Mouse (Mus musculus): ENCODE results near the gene Mbd6. TPM values are rescaled to one million over a fixed set of nuclear protein-coding genes. Genes with fewer than 3 reads are reported as not detected.
"Not testable (repeated sequence)": the region's sequence is repeated elsewhere in the genome, so short reads cannot be mapped to it uniquely, and the experiment has no call there.

Mbd6 gene
- polyA plus RNA-seq, 1 experiment from 2014 or later = 12.6 TPM

GRCm38 (mm10) chr10:127310523-127311475 is 22.0 kb upstream of the Mbd6 start:
- peak; percentile 47 for ATAC-seq
- no peaks in the 10 kb centered on the region for H3K27me3 ChIP-seq (ENCODE audit: control insufficient read depth, insufficient read depth, low read depth, low read length)
- H3K4me2 ChIP-seq (ENCODE audit: low read length) = peak overlapping the region; percentile 76
- peak overlapping the region; percentile 44 for H3K27ac ChIP-seq (ENCODE audit: low read length)
- peaks cover 13% of the 10 kb centered on the region for H3K4me1 ChIP-seq (ENCODE audit: control insufficient read depth, insufficient read depth, low read length)
- no peaks in the 10 kb centered on the region for H3K9me3 ChIP-seq (replicated peaks; ENCODE audit: control insufficient read depth, low read length, poor library complexity, severe bottlenecking)
- peak overlapping the region; percentile 69 for H3K9ac ChIP-seq (ENCODE audit: low read depth, low read length)
- H3K36me3 ChIP-seq (ENCODE audit: control insufficient read depth, insufficient read depth, low read length) = peaks cover 24% of the 10 kb centered on the region
- WGBS = 39% methylated on average over 23 of the region's 23 CpGs
- peak overlapping the region; percentile 52 for H3K4me3 ChIP-seq (ENCODE audit: low read depth, low read length)

- H3K4me3 ChIP-seq (ENCODE audit: low read depth, low read length); H3K9ac ChIP-seq (ENCODE audit: low read depth, low read length); H3K27ac ChIP-seq (ENCODE audit: low read length); H3K4me2 ChIP-seq (ENCODE audit: low read length); H3K9me3 ChIP-seq (replicated peaks; ENCODE audit: control insufficient read depth, low read length, poor library complexity, severe bottlenecking); ATAC-seq; H3K27me3 ChIP-seq (ENCODE audit: control insufficient read depth, insufficient read depth, low read depth, low read length): not testable (repeated sequence)
- WGBS = 83% methylated on average over 3 of the region's 3 CpGs
- Histone ChIP-seq H3K36me3 (ENCODE audit: control insufficient read depth, insufficient read depth, low read length) (peaks cover 32% of the 10 kb centered on the region), H3K4me1 (ENCODE audit: control insufficient read depth, insufficient read depth, low read length) (peaks cover 13% of the 10 kb centered on the region)
Observed at GRCm38 (mm10) chr10:127309167-127309566, 20.3 kb upstream of the Mbd6 start.

DNA sequence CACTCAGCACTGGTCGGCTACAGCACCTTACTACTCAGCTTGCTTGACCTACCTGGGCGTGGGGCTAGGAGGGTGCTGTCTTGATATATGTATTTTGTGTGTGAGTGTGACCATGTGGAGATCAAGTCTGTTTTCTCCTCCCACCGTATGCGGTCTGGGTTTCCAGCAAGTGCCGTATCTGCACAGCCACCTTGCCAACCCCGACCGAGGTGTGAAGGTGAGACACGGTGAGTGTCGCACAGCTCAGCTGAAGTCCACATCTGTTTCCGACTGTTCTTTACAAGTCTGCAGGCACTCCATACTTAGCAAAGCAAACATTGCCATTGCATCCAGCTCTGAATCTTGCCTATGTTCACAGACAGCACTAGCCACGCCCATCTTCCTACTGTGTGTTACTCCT is 14.3 kb upstream of the Mbd6 start:
- 95% methylated on average over 11 of the region's 11 CpGs for WGBS

GRCm38 (mm10) chr10:127300361-127300760 is 11.5 kb upstream of the Mbd6 start:
- Histone ChIP-seq H3K9me3 (replicated peaks; ENCODE audit: control insufficient read depth, low read length, poor library complexity, severe bottlenecking) (no peaks in the 10 kb centered on the region), H3K27ac (ENCODE audit: low read length) (no peak overlapping the region), H3K36me3 (ENCODE audit: control insufficient read depth, insufficient read depth, low read length) (peaks cover 49% of the 10 kb centered on the region), H3K4me1 (ENCODE audit: control insufficient read depth, insufficient read depth, low read length) (no peaks in the 10 kb centered on the region), H3K4me3 (ENCODE audit: low read depth, low read length) (no peak overlapping the region), H3K9ac (ENCODE audit: low read depth, low read length) (no peak overlapping the region), H3K27me3 (ENCODE audit: control insufficient read depth, insufficient read depth, low read depth, low read length) (no peaks in the 10 kb centered on the region), H3K4me2 (ENCODE audit: low read length) (no peak overlapping the region)
- WGBS = 98% methylated on average over 6 of the region's 6 CpGs
- no peak for ATAC-seq

More for the DNA sequence above, 14.3 kb upstream of the Mbd6 start:
- H3K4me2 ChIP-seq (ENCODE audit: low read length) = no peak overlapping the region
- H3K4me3 ChIP-seq (ENCODE audit: low read depth, low read length) = no peak overlapping the region
- peaks cover 56% of the 10 kb centered on the region for H3K36me3 ChIP-seq (ENCODE audit: control insufficient read depth, insufficient read depth, low read length)
- H3K9me3 ChIP-seq (replicated peaks; ENCODE audit: control insufficient read depth, low read length, poor library complexity, severe bottlenecking) = no peaks in the 10 kb centered on the region
- no peak overlapping the region for H3K9ac ChIP-seq (ENCODE audit: low read depth, low read length)
- no peaks in the 10 kb centered on the region for H3K27me3 ChIP-seq (ENCODE audit: control insufficient read depth, insufficient read depth, low read depth, low read length)
- no peak for ATAC-seq
- no peak overlapping the region for H3K27ac ChIP-seq (ENCODE audit: low read length)
- H3K4me1 ChIP-seq (ENCODE audit: control insufficient read depth, insufficient read depth, low read length) = no peaks in the 10 kb centered on the region

DNA sequence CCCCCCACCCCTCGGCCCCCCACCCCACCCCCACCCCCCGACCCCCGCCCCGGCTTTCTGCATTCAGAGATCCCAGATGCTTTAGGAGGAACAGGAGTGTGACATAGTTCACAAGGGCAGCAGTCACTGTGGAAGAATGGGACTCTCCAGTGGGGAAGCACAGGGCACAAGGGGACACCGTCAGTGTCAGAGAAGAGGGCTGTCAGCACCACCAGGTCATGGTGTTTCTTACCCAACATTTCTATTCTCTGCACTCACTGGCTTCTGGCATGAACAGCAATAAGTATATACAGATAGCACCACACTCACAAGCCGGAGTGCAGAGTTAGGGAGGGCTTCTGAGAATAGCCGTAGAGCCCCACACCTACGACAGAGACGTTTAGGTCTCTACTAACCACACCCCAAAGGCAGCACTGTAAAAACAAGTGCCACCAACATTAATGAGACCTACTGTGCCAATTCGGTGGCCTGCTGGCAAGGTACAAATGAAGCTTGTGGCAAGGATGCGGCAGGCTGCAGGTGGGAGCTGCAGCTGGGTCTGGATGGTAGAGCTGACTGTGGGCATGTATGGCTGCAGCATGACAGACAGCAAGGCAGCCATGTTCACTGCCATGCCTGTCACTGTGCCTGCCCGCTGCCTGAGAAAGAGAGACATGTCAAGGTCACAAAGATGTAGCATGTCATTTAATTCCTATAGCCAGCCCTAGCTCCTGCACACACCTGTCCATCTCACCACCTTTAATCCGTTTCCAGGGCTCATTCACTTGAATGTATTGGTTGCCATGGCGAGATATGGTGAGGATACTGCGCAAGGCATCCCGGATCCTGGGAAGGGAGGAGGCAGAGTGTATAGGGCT is 8.4 kb upstream of the Mbd6 start:
- no peak for ATAC-seq
- Histone ChIP-seq H3K4me1 (ENCODE audit: control insufficient read depth, insufficient read depth, low read length) (peaks cover under 1% of the 10 kb centered on the region; the same call in 1 of the 2 replicates), H3K36me3 (ENCODE audit: control insufficient read depth, insufficient read depth, low read length) (peaks cover 49% of the 10 kb centered on the region), H3K27ac (ENCODE audit: low read length) (no peak overlapping the region), H3K4me3 (ENCODE audit: low read depth, low read length) (no peak overlapping the region), H3K9ac (ENCODE audit: low read depth, low read length) (no peak overlapping the region), H3K9me3 (replicated peaks; ENCODE audit: control insufficient read depth, low read length, poor library complexity, severe bottlenecking) (no peaks in the 10 kb centered on the region), H3K4me2 (ENCODE audit: low read length) (no peak overlapping the region), H3K27me3 (ENCODE audit: control insufficient read depth, insufficient read depth, low read depth, low read length) (no peaks in the 10 kb centered on the region)
- 91% methylated on average over 16 of the region's 16 CpGs for WGBS

GRCm38 (mm10) chr10:127295986-127296794 is 7.4 kb upstream of the Mbd6 start:
- Histone ChIP-seq H3K9ac (ENCODE audit: low read depth, low read length) (no peak overlapping the region), H3K27me3 (ENCODE audit: control insufficient read depth, insufficient read depth, low read depth, low read length) (no peaks in the 10 kb centered on the region), H3K4me1 (ENCODE audit: control insufficient read depth, insufficient read depth, low read length) (peaks cover 11% of the 10 kb centered on the region), H3K27ac (ENCODE audit: low read length) (no peak overlapping the region), H3K4me3 (ENCODE audit: low read depth, low read length) (no peak overlapping the region), H3K9me3 (replicated peaks; ENCODE audit: control insufficient read depth, low read length, poor library complexity, severe bottlenecking) (no peaks in the 10 kb centered on the region), H3K4me2 (ENCODE audit: low read length) (no peak overlapping the region), H3K36me3 (ENCODE audit: control insufficient read depth, insufficient read depth, low read length) (peaks cover 41% of the 10 kb centered on the region)
- ATAC-seq = no peak
- 95% methylated on average over 24 of the region's 24 CpGs for WGBS

- Histone ChIP-seq H3K27ac (ENCODE audit: low read length) (no peak overlapping the region), H3K9ac (ENCODE audit: low read depth, low read length) (no peak overlapping the region), H3K27me3 (ENCODE audit: control insufficient read depth, insufficient read depth, low read depth, low read length) (no peaks in the 10 kb centered on the region), H3K4me1 (ENCODE audit: control insufficient read depth, insufficient read depth, low read length) (peaks cover 11% of the 10 kb centered on the region), H3K36me3 (ENCODE audit: control insufficient read depth, insufficient read depth, low read length) (peaks cover 40% of the 10 kb centered on the region), H3K9me3 (replicated peaks; ENCODE audit: control insufficient read depth, low read length, poor library complexity, severe bottlenecking) (no peaks in the 10 kb centered on the region), H3K4me2 (ENCODE audit: low read length) (no peak overlapping the region), H3K4me3 (ENCODE audit: low read depth, low read length) (no peak overlapping the region)
- no peak for ATAC-seq
- 91% methylated on average over 10 of the region's 10 CpGs for WGBS
Observed at GRCm38 (mm10) chr10:127294895-127295510, 6.2 kb upstream of the Mbd6 start.

DNA sequence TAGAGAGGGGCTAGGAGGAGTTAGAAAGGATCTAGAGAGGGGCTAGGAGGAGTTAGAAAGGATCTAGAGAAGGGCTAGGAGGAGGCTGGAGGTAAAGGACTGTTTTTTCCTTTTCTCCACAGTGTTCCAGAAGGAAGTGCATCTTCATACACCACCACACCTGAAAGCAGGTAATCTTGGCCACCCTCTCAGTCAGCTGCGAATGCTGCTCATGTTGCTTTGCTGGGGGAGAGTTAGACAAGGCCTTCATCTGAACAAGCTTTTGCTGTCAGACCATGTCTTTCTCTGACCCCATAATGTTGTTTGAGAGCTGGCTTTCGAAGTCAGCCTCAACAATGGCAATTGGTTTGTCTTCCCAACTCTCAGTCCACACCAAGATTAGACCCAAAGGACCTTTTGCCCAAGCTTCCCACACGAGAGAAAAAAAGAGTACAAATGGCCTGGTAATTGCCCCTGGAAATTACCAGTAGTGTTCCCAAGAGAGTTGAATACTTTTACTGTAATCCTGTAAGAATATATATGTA is 4.8 kb upstream of the Mbd6 start:
- H3K36me3 ChIP-seq (ENCODE audit: control insufficient read depth, insufficient read depth, low read length) = peaks cover 30% of the 10 kb centered on the region
- no peak overlapping the region for H3K4me3 ChIP-seq (ENCODE audit: low read depth, low read length)
- H3K4me2 ChIP-seq (ENCODE audit: low read length) = no peak overlapping the region
- H3K9ac ChIP-seq (ENCODE audit: low read depth, low read length) = no peak overlapping the region
- H3K27ac ChIP-seq (ENCODE audit: low read length) = no peak overlapping the region
- ATAC-seq = no peak
- H3K9me3 ChIP-seq (replicated peaks; ENCODE audit: control insufficient read depth, low read length, poor library complexity, severe bottlenecking) = no peaks in the 10 kb centered on the region
- WGBS = 97% methylated on average over 3 of the region's 3 CpGs
- no peaks in the 10 kb centered on the region for H3K27me3 ChIP-seq (ENCODE audit: control insufficient read depth, insufficient read depth, low read depth, low read length)
- peaks cover 13% of the 10 kb centered on the region for H3K4me1 ChIP-seq (ENCODE audit: control insufficient read depth, insufficient read depth, low read length)

Measured in midbrain, embryonic 16.5 days (tissue).